In the genomic region with DNA sequence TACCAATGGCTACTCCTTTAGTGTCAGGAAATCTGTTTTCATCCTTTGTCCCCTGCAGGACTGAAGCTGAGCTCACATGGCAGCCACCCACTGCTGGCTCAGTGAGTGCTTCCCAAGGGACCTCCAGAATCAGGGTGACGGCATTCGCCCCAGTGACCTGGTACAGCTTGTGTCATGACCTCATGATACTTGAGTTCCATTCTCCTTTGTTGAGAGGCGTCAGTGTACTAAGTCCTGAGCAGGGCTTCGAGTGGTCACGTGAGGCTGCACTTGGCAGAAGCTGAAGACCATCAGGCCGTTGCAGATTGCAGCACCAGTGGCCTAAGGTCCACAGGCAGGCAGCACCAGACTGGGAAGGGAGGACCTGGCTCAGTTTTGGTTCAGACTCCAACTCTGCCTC, we compare ENCODE assay signal across 8 mouse cellular contexts.
A peak's percentile ranks its signal among the peaks of the same experiment; 100 is the strongest.
DNase-seq lines count a peak whose midpoint lies in the region; ATAC-seq and TF ChIP-seq lines count a peak whose summit lies in the region.

No protein-coding gene starts in this region.

- H3K36me3 ChIP-seq in splenic B cell, adult 2 months (ENCODE audit: control insufficient read depth, insufficient read depth, low read length, poor library complexity, severe bottlenecking) = no peaks in the 10 kb centered on the region

- DNase-seq in gastrocnemius, adult 18-20 months (ENCODE audit: low spot score) = peak; percentile 57
- no peak for DNase-seq in gastrocnemius, postnatal 10 days
- peak; percentile 64 for DNase-seq in adrenal gland, postnatal 14 days
- peak; percentile 32 for DNase-seq in kidney, adult 9 months
- peak; percentile 4 for DNase-seq in splenic B cell, adult 2 months (ENCODE audit: low read depth, low spot score)
- no peak for DNase-seq in testis, postnatal 10 days (ENCODE audit: low spot score)

- ATAC-seq in megakaryocyte, adult 5-6 weeks (ENCODE audit: poor library complexity, severe bottlenecking) = no peak

- peak overlapping the region; percentile 50; the same call in 1 of the 2 replicates for H3K27ac ChIP-seq in embryonic fibroblast, embryonic 13.5 days (ENCODE audit: insufficient read depth, low read length)

- TF ChIP-seq POLR2A in embryonic fibroblast, embryonic 13.5 days (IDR thresholded peaks at IDR 0.05; ENCODE audit: low read depth, low read length) = no peak

- H3K27me3 ChIP-seq in splenic B cell, adult 2 months (ENCODE audit: control insufficient read depth, insufficient read depth, low read length, poor library complexity, severe bottlenecking) = no peaks in the 10 kb centered on the region

- no peak overlapping the region for H3K4me3 ChIP-seq in embryonic fibroblast, embryonic 13.5 days (ENCODE audit: insufficient read depth, low read length)

- H3K4me1 ChIP-seq in embryonic fibroblast, embryonic 13.5 days (ENCODE audit: control insufficient read depth, insufficient read depth, low read length) = peaks cover 3% of the 10 kb centered on the region; the same call in 1 of the 2 replicates

- no peak for TF ChIP-seq CTCF in embryonic fibroblast, embryonic 13.5 days (IDR thresholded peaks at IDR 0.05; ENCODE audit: borderline replicate concordance, insufficient read depth, low read length)

Comparison
In these comparisons a context has a peak if more than half of its experiments do, and no peak if none do; other contexts are left out.
1. DNase-seq: peak in gastrocnemius, adult 18-20 months (single experiment), adrenal gland, postnatal 14 days (single experiment), kidney, adult 9 months (single experiment) and splenic B cell, adult 2 months (single experiment); none in gastrocnemius, postnatal 10 days (single experiment) and testis, postnatal 10 days (single experiment).